Mouse (Mus musculus): Measurements from ENCODE around the gene Brd2.

The Brd2 gene

GRCm38 (mm10) chr17:34079002-34079401 lies 43.4 kb downstream of the Brd2 start:
- DNase-seq, result no peak

- DNase-seq, result no peak
Measured at GRCm38 (mm10) chr17:34078148-34078547, 44.3 kb downstream of the Brd2 start.

DNA sequence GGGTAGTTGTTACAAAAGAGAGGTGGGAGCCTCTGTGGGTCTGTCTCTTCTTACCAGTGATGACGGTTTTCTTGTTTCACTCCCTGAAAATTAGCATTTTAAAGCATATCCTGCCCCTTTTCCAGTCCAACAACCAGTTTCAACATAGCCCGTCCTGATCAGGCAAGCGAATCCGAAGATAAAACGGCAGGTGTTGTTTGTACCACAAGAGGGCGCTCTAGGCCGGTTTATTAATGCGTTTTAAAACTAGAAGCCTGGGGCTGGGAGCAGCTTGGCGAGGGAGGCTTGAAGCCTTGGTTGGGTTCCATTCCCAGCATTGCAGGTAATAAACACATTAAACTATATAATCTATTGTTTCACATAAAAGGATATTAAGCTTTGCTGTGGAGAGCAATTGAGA lies 44.9 kb downstream of the Brd2 start:
- DNase-seq, result peak in 1 of 2 experiments; percentile 34

- DNase-seq, result peak in 1 of 2 experiments; percentile 38
Measured at GRCm38 (mm10) chr17:34075271-34075670, 47.2 kb downstream of the Brd2 start.

DNA sequence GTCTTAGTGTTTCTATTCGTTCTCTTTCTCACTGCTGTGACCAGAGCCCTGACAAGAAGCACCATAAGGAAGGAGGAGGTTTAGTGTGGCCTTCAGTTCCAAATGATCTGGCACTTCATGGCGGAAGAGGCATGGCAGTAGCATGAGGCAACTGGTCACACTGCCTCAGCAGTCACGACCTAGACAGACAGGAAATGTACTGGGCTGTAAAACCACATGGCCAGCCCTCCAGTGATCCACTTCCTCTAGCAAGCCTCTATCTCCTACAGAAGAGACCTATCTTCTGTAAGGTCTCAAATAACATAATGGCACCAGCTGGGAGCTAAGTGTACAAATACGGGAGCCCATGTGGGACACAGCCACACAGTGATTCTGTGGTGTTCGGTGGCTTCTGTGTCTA lies 50.3 kb downstream of the Brd2 start:
- DNase-seq, result no peak

DNA sequence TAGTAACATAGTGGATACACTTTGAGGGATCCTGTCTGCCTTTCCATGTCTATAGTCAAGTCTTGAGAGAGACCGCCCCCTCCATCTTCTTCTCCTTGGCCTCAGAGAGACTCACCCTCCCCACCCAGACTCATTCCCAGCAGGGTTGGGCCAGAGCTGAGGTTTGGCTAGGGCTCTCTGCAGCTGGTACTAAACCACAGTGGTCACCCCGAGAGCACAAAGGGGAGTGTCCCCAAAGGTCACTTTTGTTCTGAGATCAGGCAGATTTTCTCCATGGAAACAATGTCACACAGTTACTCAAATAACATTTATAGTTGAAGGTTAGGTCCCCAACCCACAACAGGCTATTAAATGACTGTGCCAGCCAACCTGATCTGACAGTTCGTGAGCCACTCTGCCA lies 53.6 kb downstream of the Brd2 start:
- no peak for DNase-seq

All from thymus, adult 18-20 months (tissue).